Mouse (Mus musculus) layer of hippocampus, adult 2 months (tissue): ENCODE measurements at regions not wholly inside any gene's neighbourhood (a gene's known extent, or its start where the extent isn't known, plus 50 kb on each side); places are given as distances from the start of the nearest gene placed in this dataset.

ENCODE experiments used
- DNase-seq, 2 experiments: peaks; one replicate each; pipeline ENCODE4 v3.0.0; 2022; ENCODE audit warnings: low spot score in 2 of 2
- H3K27ac ChIP-seq: fragments of 200-600 bp; 2 replicates; pipeline ENCODE4 v1.8.1; 2022
- H3K4me3 ChIP-seq: fragments of 200-600 bp; 2 replicates; pipeline ENCODE4 v1.8.1; 2022; ENCODE audit warnings: mild to moderate bottlenecking
- CTCF ChIP-seq: fragments of 200-600 bp; conservative IDR thresholded peaks from 2 replicates; pipeline ENCODE4 v1.8.1; 2022; ENCODE audit warnings: antibody characterized with exemption, mild to moderate bottlenecking, moderate library complexity

GRCm38 (mm10) chr16:29837025-29837629, 227.1 kb upstream of the Hes1 start:
- Histone ChIP-seq H3K4me3 (peak overlapping the region; percentile 11), H3K27ac (peak overlapping the region; percentile 37; the same call in 1 of the 2 replicates)
- TF ChIP-seq CTCF: no peak
- peak in 1 of 2 experiments; percentile 41 for DNase-seq

GRCm38 (mm10) chr16:29837874-29838273, 226.3 kb upstream of the Hes1 start:
- no peak for DNase-seq
- Histone ChIP-seq H3K27ac (no peak overlapping the region), H3K4me3 (no peak overlapping the region)
- no peak for TF ChIP-seq CTCF

DNA sequence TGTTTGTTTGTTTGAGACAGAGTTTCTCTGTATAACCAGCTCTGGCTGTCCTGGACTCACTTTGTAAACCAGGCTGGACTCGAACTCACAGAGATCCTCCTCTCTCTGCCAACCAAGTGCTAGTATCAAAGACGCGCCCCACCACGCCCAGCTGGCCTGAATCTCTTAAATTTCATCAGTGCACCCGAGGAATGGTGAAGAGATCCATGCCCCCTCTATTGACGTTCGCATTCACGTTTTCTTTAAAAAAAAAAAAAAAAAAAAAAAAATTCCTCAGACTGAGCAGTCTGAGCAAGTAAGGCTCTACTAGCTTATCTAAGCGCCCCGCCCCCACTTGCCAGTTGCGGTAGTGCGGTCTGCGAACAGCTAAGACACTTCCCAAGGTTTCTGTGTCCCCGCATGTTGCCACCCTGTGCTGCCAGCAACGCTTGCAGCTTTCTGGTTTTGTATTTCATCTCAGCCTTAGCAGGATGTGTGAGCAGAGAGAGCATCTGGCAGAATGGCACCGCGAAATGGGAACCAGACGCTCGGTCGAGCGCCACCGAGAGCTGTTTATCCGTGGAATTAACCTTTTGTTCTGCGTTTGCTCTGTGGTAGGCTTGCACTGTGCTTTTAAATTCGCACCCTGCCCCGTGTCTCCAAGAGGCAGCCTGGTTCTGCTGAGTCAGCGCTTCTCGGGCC, 225.1 kb upstream of the Hes1 start:
- Histone ChIP-seq H3K4me3 (peak overlapping the region; percentile 45), H3K27ac (peak overlapping the region; percentile 73)
- peak; percentile 54 to 55 for DNase-seq

GRCm38 (mm10) chr16:29839662-29840001, 224.6 kb upstream of the Hes1 start:
- Histone ChIP-seq H3K27ac (peak overlapping the region; percentile 73), H3K4me3 (peak overlapping the region; percentile 45)
- TF ChIP-seq CTCF: no peak
- no peak for DNase-seq

More for the DNA sequence above, 225.1 kb upstream of the Hes1 start:
- no peak for TF ChIP-seq CTCF

DNA sequence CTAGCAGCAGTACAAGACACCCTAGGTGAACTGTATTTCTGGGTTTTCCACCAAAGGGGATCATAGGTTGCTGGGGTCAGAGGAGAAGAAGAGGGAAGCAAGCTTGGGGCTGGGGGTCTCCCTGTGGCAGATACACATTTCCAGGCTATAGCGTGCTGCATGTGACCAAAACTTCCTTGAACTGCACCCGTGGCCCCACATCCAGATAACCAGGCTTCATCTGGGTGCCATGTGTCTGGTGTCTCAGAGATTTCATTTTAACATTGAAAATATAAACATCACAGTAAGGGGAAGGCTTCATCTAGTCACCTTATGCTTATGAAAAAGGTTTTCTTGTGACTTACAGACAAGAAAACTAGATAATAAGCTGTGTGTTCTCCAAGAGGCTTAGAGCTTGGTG, 223.8 kb upstream of the Hes1 start:
- DNase-seq: no peak
- Histone ChIP-seq H3K4me3 (no peak overlapping the region), H3K27ac (peak overlapping the region; percentile 51; the same call in 1 of the 2 replicates)
- no peak for TF ChIP-seq CTCF

DNA sequence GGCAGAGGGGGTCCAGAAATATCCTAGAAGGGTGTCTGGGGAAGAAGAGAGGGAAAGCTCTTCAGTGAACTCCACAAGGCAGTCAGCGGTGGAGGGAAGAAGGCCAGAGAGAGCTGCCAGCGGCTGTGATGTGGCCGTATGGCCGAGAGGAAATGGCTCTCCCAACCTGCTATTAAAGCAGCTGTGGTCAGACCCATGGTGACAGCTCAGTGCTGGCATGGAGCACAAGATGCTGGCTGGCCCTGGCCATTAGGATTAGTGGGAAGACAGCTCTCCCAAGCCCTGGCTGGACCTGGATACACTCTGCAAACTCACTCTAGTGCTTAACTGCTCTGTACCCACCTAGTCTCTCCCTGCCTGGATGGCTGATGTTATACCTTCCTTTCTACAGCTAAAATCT, 223.1 kb upstream of the Hes1 start:
- Histone ChIP-seq H3K4me3 (no peak overlapping the region), H3K27ac (peak overlapping the region; percentile 33; the same call in 1 of the 2 replicates)
- TF ChIP-seq CTCF: no peak
- DNase-seq: no peak

DNA sequence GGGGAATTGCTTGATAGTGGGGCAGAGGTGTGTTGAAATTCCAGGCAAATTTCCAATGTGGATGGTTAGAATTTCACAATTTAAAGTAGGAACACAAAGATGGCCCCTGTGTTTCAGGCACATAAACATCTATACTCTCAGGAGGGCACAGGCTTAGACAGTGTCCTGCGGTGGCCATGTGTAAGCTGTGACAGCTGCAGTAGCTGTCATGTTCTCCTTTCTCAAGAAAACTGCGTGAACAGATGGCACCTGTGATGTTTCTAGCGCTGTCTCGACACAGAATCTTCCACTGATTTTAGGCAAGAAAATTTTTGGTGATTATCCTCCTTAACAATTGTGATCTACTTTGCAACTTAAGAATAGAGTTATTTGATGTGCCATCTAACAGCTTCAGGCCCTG, 222.1 kb upstream of the Hes1 start:
- DNase-seq: no peak
- Histone ChIP-seq H3K27ac (no peak overlapping the region), H3K4me3 (no peak overlapping the region)
- no peak for TF ChIP-seq CTCF

DNA sequence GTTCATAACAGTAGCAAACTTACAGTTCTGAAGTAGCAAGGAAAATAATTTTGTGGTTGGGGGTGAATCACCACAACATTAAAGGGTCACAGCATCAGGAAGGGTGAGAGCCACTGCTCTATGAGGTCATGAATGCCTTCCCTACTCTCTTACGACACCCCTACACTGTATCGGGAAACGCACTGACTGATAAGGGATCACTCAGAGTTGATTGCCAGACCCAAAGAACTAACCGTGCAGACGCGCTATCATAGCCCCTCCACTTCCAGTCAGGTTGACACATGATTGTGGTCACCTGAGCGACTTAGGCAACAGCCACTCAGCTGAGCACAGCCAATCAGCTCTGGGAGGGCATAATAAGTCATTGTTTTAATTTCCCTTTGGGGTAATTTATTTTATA, 220.7 kb upstream of the Hes1 start:
- Histone ChIP-seq H3K4me3 (no peak overlapping the region), H3K27ac (no peak overlapping the region)
- DNase-seq: no peak
- no peak for TF ChIP-seq CTCF

- no peak for DNase-seq
- H3K27ac ChIP-seq: no peak overlapping the region; the same call in 1 of the 2 replicates
- no peak; the same call in 1 of the 2 replicates for TF ChIP-seq CTCF
- H3K4me3 ChIP-seq: no peak overlapping the region
These were observed 219.2 kb upstream of the Hes1 start for GRCm38 (mm10) chr16:29844706-29845596.

DNA sequence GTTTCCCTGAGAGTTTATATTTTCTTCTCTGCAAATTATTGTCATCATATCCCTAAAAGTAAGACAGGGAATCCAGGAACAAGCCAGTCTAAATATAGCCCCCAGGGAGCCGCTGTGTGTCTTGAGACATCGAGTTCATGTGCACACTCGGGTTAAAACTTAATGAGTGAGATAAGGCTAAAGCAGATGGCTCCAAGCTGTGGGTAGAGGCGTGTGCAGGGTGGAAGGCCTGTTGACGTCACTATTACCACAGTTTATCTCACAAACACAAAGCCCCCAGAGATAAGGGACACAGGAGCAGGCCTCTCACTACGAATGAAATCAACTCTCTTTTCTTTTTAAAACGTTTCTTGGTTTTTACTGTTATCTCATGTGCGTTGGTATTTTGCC, 218.6 kb upstream of the Hes1 start:
- no peak for TF ChIP-seq CTCF
- no peak for DNase-seq
- Histone ChIP-seq H3K4me3 (no peak overlapping the region), H3K27ac (no peak overlapping the region)

- Histone ChIP-seq H3K27ac (no peak overlapping the region), H3K4me3 (no peak overlapping the region)
- no peak for TF ChIP-seq CTCF
- DNase-seq: no peak
These were observed 217.1 kb upstream of the Hes1 start for GRCm38 (mm10) chr16:29847059-29847458.

GRCm38 (mm10) chr16:29847734-29848133, 216.4 kb upstream of the Hes1 start:
- TF ChIP-seq CTCF: no peak
- DNase-seq: no peak
- Histone ChIP-seq H3K4me3 (no peak overlapping the region), H3K27ac (no peak overlapping the region)

GRCm38 (mm10) chr16:29848527-29848926, 215.7 kb upstream of the Hes1 start:
- peak; percentile 26; the same call in 1 of the 2 replicates for TF ChIP-seq CTCF
- no peak for DNase-seq
- Histone ChIP-seq H3K27ac (no peak overlapping the region), H3K4me3 (no peak overlapping the region)

GRCm38 (mm10) chr16:29849511-29849910, 214.7 kb upstream of the Hes1 start:
- no peak overlapping the region for H3K27ac ChIP-seq
- no peak for TF ChIP-seq CTCF

More at GRCm38 (mm10) chr16:29849511-29849910, 214.7 kb upstream of the Hes1 start:
- H3K4me3 ChIP-seq: no peak overlapping the region
- no peak for DNase-seq
